Mouse (Mus musculus) urinary bladder, postnatal 25 days (tissue): Measurements from ENCODE around the gene Adamts16.

ENCODE experiments used
- DNase-seq: peaks from one replicate; pipeline ENCODE4 v3.0.0; 2022; ENCODE audit warnings: low spot score

The Adamts16 gene

DNA sequence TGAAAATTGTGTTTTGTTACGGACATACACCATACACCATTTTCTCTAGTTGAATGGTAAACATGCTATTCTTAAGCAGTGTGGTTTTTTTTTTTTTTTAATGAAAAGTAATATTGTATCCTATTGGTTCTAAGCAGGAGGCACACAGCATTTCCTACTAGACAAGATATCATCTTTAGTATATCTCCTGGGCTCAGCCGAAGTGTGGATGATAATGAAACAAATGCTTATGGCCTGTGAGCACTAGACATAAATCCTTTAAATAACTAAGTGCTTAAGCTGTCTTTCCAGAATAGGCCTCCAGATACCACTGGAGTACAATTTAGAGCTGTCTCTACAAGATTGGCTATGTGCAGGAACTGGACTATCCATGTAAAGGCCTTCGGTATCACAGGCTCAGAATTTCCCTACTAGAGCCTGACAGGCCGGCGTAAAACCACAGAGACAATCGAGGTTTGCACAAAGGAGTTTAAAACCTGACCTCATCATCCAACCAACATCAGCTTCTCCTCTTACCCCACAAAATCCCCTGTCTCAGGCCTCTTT is 8.9 kb downstream of the Adamts16 start:
- DNase-seq, result no peak

DNA sequence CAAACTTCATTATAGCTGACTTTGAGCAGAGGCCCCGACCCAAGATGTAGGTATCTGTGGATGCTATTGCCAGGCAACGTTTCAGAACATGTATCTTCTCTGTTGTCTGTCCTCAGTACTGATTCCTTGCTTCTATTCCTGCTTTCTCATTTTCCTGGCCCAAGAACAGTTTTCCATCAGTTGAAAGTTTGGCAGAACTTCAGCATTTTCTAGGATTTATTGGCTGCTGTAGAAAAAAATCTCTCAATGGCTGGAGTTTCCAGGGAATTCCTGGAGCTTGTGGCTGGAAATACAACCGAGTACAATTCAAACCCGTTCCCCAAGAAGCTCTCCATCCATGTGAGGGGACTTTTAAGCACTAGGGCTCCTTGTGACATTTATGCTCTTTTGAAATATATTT is 10.6 kb downstream of the Adamts16 start:
- no peak for DNase-seq

DNA sequence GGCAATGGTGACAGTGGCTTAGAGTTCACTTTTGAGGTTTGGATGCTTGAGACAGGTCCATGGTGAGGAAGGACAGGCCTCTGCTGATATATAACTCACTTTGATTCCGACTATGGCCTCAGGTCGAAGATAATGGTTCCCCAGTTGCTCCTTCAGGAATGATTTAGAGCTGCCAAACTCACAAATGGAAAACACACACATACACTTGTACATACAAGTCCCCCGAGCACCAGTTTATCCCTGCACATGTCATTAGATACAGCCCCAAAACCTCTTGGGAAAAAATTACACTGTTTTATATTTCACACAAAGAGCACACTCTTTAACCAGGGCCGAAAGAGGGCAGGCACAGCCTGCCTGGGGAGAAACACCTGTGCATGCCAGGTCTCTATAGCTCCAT is 14.1 kb downstream of the Adamts16 start:
- no peak for DNase-seq

DNA sequence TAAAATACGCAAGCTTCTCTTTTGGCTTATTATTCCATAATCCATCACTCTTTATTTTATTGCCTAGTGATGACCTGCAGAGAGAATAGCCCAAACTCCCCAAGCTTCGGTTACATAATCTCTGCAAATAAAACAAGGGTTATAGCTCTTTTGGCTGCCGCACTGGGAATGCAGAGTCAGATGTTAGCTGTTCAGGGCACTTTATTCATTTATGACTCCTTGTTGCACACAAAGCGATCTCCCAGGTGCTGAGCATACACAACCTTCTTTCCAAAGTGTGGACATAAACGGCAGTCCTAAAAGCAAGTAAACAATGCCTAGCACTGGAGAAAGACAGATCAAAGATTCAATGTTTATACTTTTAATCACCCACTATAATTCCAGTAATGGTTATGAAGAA is 16.3 kb downstream of the Adamts16 start:
- no peak for DNase-seq

DNA sequence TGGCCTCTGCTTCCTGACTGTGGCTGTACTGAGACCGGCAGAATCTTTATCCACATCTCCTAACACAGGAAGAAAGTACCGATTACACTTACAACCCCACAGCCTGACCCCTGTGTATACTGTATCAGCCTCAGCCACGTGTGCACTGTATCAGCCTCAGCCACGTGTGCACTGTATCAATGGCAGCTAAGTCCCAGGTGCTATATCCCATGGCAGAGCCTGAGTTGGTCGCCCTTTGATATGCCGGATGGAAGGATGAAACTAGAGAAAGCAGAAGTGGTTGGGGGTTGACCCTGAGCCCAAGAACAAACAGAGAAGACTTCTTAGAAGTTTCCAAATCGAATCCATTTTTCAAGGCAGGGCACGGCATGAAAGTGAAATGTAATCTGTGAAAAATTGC is 17.9 kb downstream of the Adamts16 start:
- no peak for DNase-seq

DNA sequence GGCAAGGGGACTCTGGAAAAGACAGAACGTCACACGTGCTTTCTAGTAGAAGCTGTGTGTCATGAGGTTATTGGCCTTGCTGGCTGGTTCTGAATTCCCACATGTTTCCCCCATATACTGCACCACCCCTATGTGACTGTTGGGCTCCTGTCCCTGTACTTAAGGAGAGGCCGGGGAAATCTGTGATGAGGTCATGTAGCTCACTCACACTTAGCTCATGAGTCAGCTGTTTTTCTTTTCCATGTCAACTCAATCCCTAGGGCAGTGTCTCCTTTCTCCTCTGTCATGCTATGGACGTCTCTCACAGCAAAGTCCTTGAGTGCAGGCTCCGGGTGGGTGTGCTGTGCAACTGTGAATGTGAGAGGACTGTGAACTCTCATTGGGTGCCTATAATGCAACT is 22.6 kb downstream of the Adamts16 start:
- no peak for DNase-seq

DNA sequence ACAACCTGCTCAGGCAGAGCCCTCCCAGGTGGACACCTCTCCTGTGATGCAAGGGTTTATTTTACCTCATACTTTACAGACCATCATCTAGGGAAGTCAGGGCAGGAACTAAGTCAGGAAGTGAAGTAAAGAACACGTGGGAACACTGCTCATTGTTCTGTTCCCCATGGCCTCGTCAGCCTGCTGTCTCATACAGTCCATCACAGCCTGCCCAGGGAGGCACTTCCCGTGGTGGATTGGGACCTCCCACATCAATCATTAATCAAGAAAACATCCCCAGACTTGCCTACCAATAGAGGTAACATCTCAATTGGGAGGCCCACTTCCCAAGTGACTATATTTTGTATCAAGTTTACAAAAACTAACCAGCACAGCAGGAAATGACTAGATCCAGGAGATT is 27.2 kb downstream of the Adamts16 start:
- no peak for DNase-seq

DNA sequence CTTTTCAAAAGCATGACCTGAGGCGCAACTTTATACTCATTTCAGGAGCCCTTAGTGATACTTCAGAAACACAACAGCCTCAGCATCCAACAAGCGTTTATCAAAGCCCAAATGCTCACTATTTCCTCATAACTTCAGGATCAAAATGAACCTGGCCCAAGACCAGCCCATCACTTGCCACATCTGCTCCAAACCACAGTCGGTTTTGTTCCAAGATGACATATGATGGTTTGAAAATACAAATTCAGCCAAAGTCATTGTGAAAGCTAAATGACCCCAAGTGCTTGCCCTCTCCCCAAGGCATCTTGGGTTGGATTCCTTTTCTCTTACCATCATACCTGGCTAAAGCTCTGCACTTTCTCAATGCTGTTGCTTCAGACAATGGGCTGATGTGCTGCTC is 36.1 kb downstream of the Adamts16 start:
- DNase-seq, result no peak

DNA sequence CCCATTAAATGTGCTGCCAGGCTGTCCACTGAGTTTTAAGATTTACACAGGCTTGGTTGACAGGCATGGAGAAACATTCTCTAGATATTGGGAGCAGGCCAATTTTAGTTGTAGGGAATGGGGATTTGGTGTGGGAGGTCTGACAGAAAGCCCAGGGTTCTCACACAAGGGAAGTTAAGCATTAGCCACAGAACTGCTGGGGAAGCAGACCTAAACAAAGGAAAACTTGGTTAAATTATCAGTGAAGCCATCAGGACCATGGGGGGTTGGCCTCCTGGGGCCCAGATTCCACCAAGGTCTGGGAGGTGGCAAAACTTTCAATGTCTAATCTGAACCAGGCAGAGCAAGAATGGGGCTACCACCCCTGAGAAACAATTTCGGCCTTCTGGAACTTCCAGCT is 38.8 kb downstream of the Adamts16 start:
- no peak for DNase-seq

DNA sequence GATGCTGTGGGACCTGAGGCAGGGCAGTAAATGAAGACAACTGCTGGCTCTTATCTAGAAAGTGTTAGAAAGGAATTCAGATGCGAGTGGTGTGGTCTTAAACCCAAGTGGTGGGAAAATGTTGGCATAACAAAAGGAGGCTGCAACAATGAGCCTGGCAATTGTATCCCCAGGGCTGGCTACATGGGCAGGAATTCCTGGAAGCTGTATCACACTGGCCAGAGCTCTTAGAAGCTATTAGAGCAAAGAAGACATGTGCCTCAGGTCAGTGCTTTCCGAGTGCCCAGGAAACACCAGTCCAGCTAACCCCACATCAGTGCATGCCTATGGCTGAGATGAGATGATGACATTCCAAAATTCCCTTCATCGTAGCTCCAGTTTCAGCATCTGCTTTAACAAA is 42.3 kb downstream of the Adamts16 start:
- no peak for DNase-seq

DNA sequence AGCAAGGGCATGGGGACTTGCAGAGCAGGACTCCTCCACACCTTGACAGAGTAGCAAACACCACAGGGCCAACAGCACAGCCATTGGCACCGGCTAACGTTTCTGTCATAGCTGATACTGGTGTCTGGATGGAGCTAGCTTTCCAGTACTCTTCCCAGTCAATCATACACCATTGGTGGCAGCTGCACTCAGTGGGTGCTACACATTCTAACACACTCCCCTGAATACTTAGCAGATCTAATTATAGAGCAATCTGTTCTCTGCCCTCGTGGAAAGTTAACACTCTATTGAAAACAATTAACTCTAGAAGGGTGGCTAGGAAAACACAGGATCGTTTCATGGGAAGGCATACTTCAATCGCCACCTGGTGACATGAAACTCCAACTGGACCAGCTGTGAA is 43.2 kb downstream of the Adamts16 start:
- DNase-seq, result no peak

DNA sequence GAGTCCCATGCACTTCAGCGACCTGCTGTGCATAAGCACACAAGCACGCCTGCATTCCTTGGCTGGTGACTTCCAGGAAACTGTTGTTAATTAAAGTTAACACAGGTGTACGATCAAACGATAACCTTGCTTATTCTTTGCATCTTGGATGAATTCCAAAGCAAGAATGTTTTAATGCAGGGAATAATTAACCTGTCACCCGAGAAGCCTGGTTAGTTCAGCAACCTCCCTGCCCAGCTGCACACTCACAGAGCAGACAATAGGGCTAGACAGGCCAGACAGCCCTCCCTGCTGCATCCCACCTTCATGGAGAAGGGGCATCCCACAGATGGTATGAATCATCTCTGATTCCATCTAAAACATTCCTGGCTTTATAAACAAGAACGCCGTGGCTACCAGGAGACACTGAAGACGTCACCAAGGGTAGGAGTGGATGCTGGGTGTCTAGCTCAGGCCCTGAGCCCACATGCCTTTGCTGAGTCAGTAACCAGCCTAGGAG is 47.5 kb downstream of the Adamts16 start:
- no peak for DNase-seq

DNA sequence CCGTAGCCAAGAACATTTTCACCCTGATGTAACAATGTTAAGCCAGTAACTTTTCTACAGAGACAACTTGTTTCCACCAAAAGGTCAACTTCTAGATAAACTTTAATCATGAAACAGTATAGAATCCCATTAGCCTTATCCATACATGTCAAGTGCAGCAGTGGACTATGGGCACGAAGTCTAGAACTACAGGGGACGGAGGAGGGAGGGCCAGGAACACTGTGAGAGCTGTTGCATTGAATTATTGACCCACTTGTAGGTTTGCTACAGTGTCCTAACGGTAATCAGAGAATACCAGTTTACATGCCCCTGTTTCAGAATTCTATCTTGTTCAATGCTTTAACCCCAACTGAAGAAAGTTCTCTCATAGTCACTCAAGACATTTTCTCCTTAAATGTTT is 48.0 kb downstream of the Adamts16 start:
- no peak for DNase-seq

DNA sequence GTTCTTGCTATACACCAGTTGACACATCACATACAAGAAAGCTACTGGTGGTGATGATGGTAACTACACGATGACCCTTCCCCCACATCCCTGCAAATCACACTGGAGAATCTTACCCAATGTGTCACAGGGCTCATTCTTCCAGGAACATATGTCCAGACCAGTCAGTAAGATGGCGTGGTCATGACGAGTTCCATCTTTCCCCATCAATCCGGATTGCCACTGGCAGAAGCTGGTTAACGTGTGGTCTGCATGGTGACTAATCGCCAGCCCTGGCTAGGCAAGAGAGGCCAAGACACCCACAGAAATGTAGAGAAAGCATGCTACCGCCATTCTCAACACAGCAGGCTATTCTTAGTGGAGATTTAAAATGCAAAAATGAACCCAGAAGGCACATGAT is 48.7 kb downstream of the Adamts16 start:
- no peak for DNase-seq

DNA sequence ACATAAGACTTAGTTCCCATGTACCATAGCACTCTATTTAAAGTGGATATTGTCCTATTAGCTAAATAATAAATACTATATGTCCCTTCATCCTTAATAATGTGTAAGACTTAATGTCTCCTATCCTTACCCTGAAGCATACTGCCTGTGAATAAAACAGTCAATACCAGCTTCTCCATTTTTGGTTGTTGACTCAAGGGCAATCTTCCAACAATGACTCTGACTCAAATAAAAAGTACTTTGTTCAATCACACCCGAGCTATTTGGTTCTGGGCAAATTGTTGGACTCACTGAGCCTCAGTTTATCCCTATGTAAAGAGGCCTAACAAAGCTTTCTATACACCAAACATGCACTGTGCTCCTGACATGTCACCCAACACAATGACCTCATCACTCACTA is 51.8 kb downstream of the Adamts16 start:
- DNase-seq, result no peak

DNA sequence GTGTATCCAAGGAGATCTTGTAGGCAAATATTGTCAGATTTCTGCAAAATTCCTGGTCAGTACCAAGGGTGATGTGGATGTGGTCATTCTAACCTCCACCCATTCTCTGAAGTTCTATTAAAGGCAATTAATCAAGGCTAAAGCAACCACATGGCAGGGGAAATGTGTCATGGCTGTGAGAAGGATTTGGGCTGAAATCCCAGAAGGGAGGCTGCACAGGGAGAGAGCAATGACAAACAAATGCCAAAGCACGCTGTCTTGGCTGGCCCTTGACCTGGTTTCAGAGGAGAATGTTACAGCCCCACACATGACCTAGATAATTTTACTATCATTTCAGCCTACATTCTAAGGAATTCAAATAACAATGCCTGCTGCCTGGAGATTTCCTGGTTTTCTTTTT is 52.6 kb downstream of the Adamts16 start:
- DNase-seq, result no peak

DNA sequence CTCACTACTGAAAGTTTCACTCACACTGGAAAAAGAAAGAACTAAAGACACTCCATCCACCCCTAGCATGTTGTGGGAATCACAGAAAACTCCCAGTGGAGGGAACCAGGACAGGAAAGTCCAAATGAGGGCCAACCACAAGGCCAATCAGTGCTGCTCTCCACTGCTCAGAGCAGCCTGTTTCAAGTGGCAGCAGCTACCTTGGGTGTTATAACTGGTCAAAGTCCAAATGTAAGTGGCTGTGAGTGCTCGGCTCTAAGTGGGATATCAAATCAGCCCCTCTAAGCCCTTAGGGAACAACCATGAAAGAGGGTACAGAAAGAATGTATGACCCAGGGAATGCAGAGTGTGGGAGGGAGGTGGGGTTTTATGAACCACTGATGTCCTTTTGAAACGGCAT is 56.5 kb downstream of the Adamts16 start:
- no peak for DNase-seq

DNA sequence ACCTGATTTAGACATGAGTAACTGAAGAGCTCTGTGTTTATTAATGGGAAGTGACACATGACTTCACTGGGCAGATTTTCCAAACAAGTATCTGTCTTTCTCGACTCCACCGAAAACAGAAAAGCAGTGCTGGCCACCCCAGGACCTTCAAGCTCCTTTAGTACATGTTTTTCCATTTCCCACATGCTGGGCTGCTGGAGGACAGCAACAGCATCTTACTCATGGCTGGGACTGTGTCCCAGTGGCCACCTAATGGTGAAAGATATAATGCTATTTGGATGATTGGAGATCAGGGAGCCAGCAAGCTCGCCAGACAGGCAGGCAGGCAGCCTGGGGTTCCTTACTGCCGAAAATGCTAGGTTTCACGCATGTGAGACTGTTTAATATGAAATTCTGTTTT is 57.5 kb downstream of the Adamts16 start:
- DNase-seq, result no peak

DNA sequence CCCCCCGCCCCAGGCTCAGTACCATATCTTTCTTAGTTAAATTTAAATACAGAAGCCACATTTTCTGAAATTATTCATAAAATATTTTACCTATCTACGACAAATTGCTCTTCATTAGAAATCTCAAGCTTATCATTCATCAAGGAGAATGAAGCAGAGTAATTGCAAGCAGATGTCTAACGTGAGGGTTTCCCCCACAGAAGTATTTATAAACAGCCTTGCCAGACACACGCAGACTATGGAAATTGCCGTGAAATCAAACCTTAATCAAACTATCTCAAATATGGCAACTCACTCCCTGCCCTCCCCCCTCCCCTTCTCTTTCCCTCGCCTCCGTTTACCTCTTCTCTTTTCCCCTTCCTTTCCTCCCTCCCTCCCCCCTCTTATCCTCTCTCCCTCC is 61.8 kb downstream of the Adamts16 start:
- DNase-seq, result no peak

DNA sequence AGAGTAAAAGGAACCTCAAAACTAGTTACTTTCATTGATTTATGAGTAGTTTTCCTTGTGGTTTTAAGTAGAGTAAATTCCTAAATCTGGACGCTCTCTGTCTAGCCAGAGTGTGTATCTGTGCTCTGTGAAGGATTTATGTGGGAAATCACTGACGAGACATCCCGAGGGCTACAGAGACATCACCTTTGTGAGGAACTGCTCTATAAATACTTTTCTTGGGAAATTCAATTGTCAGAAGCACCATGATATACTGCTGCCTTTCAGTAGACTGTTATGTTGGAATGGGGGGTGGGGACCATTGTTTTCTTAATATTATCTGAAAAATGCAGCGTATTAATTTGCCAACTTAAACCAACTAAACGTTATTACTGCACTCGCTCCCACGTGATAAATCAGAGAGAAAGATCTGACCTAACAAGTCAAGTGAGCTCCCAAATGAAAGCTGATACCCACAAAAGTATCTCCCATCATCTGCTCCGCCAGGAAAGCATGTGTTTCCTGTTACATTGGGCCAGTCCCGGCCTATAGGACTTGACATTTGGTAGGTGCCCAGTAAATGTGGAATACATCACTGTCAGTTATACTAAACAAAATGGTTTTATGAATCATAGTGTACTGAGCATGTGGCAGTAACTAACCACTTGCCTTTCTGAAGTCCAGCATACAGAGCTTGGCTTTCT is 62.6 kb downstream of the Adamts16 start:
- no peak for DNase-seq

DNA sequence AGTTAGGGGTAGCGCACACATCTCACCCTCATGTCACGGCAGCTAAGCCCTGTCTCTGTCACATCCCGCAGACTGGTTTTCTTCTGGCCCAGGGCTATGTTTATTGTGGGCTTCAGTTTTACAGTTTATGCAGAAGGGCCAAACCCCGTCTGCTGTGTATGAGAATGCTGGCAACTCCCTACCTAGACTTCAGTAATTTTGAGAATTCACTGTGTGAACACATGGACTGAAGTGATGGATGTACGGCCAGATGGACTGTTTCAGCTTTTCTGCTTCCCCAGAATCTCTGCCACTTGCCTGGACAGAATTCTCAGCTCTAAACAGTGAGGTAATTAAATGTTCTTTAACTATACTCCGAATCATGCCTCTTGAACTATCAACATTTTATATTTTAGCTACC is 70.5 kb downstream of the Adamts16 start:
- no peak for DNase-seq

DNA sequence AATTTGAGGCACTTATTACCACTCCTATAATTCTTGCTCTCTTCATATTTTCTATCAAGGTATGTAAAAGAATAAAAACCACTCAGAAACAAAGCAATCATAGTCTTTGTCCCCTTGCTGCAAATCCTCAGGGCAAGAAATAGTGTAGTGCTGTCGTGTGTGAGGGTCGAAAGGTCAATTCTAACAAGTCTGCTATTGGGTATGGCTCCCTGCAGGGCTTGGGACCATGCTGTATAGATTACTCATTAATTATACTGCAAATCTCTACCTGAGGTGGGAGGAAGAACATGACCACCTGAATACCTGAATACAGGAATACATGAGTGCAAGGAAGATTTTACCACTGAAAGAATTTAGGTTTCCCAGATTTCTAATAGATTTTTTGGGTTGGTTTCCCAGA is 72.5 kb downstream of the Adamts16 start:
- DNase-seq, result no peak

DNA sequence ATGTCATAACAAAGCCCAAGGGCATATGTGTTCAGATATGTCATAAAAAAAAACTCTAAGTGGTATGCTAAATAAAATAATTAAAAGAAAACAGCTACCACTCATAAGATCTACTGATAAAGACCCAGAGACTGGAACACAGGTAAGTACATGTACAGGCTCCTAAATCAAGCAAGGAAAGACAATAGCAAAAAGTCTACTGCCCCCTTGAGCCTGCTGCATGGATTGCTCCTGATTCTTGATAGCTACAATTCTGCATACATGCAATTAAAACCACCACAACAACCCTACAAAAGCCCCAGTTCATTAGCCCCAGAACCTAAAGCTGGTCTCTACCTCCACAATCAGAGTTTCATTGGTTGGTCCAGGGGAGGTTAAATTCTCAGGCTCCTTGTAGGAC is 74.1 kb downstream of the Adamts16 start:
- DNase-seq, result no peak

DNA sequence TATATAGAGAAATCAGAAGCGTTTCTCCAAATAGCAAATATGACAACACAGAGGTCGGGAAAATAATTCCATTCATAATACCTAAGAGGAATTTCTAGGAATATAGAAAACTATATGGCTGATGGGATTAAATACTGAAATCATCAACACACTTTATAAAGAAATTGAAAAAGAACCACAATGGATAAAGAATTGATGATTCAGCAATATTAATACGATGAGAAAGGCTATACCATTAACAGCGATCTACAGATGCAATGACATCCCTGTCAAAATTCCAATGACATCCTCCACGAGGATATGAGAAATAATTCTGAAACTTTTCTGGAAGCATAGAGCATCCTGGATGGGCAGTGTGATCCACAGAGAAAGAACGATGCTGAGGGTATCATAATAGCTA is 76.9 kb downstream of the Adamts16 start:
- DNase-seq, result no peak
